Mouse (Mus musculus) hindbrain, postnatal 0 days (tissue): Measurements from ENCODE around the gene Gpc6. TPM values are rescaled to one million over a fixed set of nuclear protein-coding genes. Genes with fewer than 3 reads are reported as not detected.

Experiments used
- ATAC-seq: fragments of 200-750 bp; cut with Nextera tagmentation; 2 replicates; pipeline ENCODE4 v1.8.0; 2017; ENCODE audit warnings: mild to moderate bottlenecking, moderate TSS enrichment, moderate library complexity
- DNase-seq: peaks from one replicate; pipeline ENCODE4 v3.0.0-alpha.2; 2015; ENCODE audit warnings: low spot score
- H3K27ac ChIP-seq: fragments of 300-500 bp; sonication (generic); 2 replicates; pipeline ENCODE4 v1.5.1; 2014; ENCODE audit warnings: mild to moderate bottlenecking
- H3K27me3 ChIP-seq: fragments of 300-500 bp; sonication (generic); 2 replicates; pipeline ENCODE4 v1.6.1; 2014; ENCODE audit warnings: low read length, mixed read lengths; ENCODE audit not compliant: insufficient read depth
- H3K36me3 ChIP-seq: fragments of 300-500 bp; sonication (generic); 2 replicates; pipeline ENCODE4 v1.6.1; 2014; ENCODE audit warnings: low read length, mixed read lengths; ENCODE audit not compliant: insufficient read depth
- H3K4me1 ChIP-seq: fragments of 300-500 bp; sonication (generic); 2 replicates; pipeline ENCODE4 v1.6.1; 2014; ENCODE audit warnings: antibody characterized with exemption, low read length, mixed read lengths; ENCODE audit not compliant: insufficient read depth
- H3K4me2 ChIP-seq: fragments of 300-500 bp; sonication (generic); 2 replicates; pipeline ENCODE4 v1.6.1; 2014; ENCODE audit warnings: low read depth, mild to moderate bottlenecking, low read length, moderate library complexity, mixed read lengths
- H3K4me3 ChIP-seq: fragments of 300-500 bp; sonication (generic); 2 replicates; pipeline ENCODE4 v1.5.1; 2014; ENCODE audit warnings: low read length
- H3K9ac ChIP-seq: fragments of 300-500 bp; sonication (generic); replicated peaks from 2 replicates; pipeline ENCODE4 v1.6.1; 2014; ENCODE audit warnings: mild to moderate bottlenecking, low read length, moderate library complexity, mixed read lengths
- H3K9me3 ChIP-seq: fragments of 300-500 bp; sonication (generic); 2 replicates; pipeline ENCODE4 v1.6.1; 2016; ENCODE audit warnings: low read length, mixed read lengths
- CTCF ChIP-seq: IDR thresholded peaks from 2 replicates; pipeline ENCODE4 v1.5.1; 2016; ENCODE audit warnings: antibody characterized with exemption, control low read depth, low read depth
- WGBS: fragments of 180-500 bp; shearing (Covaris S2); extraction: QIAGEN DNeasy Blood & Tissue Kit; methylation state at CpG from one replicate; pipeline ENCODE4 v1.1.7; 2014; 5-methylcytosine and 5-hydroxymethylcytosine counted together
- polyA plus RNA-seq: library from polyadenylated mRNA; unstranded; fragments of >200 nt; fragmentation: Nextera tagmentation; extraction: Ambion mirVana; gene quantifications from 2 replicates; pipeline ENCODE4 v1.2.1, GENCODE M21; 2015
- total RNA-seq: library from RNA; depleted of rRNA; stranded (reverse); fragments of >200 nt; gene quantifications from 2 replicates; pipeline ENCODE4 v1.2.3, GENCODE M21; 2014

Gpc6 gene
- total and polyA plus RNA-seq, 2 experiments from 2014 or later = 17.9 to 28.5 TPM

DNA sequence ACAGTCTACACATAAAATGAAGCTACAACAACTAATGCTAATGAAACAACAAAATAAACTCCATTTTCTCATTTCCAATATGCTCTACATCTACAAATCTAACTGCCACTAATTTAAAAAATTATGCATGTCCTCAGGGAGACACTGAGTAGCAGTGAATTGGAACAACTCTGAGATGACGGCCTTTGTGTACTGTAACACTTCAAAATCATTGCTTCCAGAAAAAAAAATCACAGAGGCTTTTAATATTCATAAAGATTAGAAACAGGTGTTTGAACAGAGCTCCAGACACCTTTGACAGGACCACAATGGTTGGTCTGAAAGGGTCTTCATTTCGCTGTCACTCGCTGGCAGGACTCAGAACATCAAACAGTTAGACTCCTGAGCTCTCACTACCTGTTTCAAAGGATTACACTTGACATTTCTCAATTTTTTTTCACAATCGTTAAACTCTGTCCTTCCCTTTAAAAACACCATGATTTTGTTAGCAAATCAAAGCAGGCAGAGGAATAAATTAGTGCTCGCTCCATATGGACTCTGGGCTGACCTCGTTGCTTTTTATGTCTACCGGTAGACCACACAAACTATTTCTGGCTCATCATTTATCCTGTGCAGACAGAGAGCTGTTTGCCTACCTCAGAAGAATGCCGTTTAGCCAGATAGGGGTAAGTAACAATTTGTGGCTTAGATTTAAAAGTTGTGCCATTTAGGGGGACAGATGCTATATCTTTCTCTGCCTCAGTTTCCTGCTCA is 901.4 kb downstream of the Gpc6 start:
- Histone ChIP-seq H3K9ac (no peak overlapping the region), H3K4me2 (no peak overlapping the region), H3K9me3 (no peaks in the 10 kb centered on the region), H3K4me1 (no peaks in the 10 kb centered on the region), H3K27ac (no peak overlapping the region), H3K27me3 (no peaks in the 10 kb centered on the region), H3K4me3 (no peak overlapping the region), H3K36me3 (no peaks in the 10 kb centered on the region)
- DNase-seq = no peak
- TF ChIP-seq CTCF = no peak
- no peak for ATAC-seq
- WGBS = 67% methylated on average over 8 of the region's 8 CpGs

DNA sequence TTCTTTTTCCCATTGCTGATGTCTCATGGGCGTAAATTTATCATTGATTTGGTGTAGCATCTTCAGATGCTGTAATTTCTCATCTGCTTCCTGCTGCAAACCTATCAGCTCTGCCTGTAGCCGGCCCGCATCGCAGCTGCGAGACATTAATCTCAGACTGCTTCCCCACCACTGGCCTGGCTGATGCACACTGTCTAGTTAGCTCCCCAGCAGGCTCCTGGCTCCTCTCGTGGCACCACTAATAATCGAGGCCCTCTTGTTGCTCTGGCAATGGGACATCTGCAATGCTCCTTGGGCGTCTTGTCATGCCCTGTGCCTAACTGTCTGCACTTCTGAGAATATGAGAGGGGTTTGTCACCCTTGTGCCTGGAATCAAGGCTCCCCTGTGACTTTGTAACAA is 906.2 kb downstream of the Gpc6 start:
- Histone ChIP-seq H3K9ac (no peak overlapping the region), H3K27ac (no peak overlapping the region), H3K4me3 (no peak overlapping the region), H3K4me2 (no peak overlapping the region), H3K4me1 (no peaks in the 10 kb centered on the region), H3K36me3 (no peaks in the 10 kb centered on the region), H3K27me3 (no peaks in the 10 kb centered on the region), H3K9me3 (no peaks in the 10 kb centered on the region)
- 31% methylated on average over 8 of the region's 8 CpGs for WGBS
- TF ChIP-seq CTCF = no peak
- ATAC-seq (peak; percentile 63; the same call in 1 of the 2 replicates), DNase-seq (peak; percentile 37)

DNA sequence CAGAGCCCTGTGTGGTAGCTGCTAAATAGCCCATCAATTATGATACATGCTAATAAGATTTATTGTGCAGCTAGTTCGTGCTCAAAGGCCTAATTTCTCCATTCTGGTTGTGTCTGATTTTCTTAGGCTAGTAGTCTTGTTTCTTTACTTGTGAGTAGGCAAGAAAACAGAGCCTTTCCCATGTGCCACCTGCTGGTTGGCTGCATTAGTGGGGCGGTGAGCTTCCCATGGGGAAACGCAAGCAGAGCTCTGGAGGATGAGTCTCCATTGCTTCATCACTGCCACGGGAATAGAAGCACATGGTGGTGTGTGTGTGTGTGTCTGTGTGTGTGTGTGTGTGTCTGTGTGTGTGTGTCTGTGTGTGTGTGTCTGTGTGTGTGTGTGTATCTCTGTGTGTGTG is 906.6 kb downstream of the Gpc6 start:
- no peaks in the 10 kb centered on the region for H3K36me3 ChIP-seq
- H3K4me1 ChIP-seq = no peaks in the 10 kb centered on the region
- H3K9me3 ChIP-seq = no peaks in the 10 kb centered on the region
- 40% methylated on average over 4 of the region's 4 CpGs for WGBS
- H3K9ac ChIP-seq = no peak overlapping the region
- no peak overlapping the region for H3K4me2 ChIP-seq
- DNase-seq (peak; percentile 46), ATAC-seq (0 out of 2 replicates have a peak, but pooled peaks have one; percentile 29)
- no peak overlapping the region for H3K27ac ChIP-seq
- H3K27me3 ChIP-seq = no peaks in the 10 kb centered on the region
- no peak overlapping the region for H3K4me3 ChIP-seq
- peak; percentile 59 for TF ChIP-seq CTCF

DNA sequence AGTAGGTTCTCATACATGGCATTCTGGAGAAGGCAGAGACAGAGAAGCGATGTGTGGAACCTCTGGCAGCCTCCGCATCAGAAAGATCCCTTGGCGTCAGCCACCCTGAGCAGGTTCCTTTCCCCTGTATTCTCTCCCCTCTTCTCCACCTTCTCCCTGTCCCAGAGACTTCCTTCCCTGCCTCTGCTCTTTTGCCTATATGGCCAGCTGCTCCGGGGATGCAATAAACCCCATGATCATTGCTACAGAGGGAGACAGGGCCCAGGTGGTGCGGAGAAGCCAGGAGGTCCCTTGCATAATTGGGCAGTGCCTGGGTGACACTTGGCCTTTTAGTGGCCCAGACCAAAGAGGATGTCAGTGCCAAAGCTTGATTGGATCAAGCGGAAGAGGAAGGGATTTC is 910.4 kb downstream of the Gpc6 start:
- Histone ChIP-seq H3K4me3 (no peak overlapping the region), H3K9me3 (no peaks in the 10 kb centered on the region), H3K36me3 (no peaks in the 10 kb centered on the region), H3K27me3 (no peaks in the 10 kb centered on the region), H3K27ac (no peak overlapping the region), H3K9ac (no peak overlapping the region), H3K4me1 (no peaks in the 10 kb centered on the region), H3K4me2 (no peak overlapping the region)
- 87% methylated on average over 6 of the region's 6 CpGs for WGBS
- DNase-seq (no peak), ATAC-seq (no peak)
- no peak for TF ChIP-seq CTCF

DNA sequence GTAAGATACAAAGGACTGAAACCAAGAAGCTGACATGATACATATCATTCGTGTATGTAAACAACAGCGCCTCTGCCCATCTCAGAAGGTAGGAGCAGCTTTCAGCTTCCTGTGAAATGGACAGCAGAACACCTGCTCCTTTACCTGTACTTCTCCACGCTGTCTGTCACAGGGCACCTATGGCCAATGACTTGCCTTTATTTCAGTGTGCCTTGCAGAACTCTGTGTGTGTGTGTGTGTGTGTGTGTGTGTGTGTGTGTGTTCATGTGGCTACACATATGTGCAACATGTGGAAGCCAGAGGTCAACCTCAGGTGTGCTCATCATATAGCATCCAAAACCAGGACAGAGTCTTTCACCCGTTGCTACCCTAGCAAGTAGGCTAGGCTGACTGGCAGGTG is 911.9 kb downstream of the Gpc6 start:
- Histone ChIP-seq H3K36me3 (no peaks in the 10 kb centered on the region), H3K4me1 (no peaks in the 10 kb centered on the region), H3K27ac (no peak overlapping the region), H3K4me3 (no peak overlapping the region), H3K9ac (no peak overlapping the region), H3K9me3 (no peaks in the 10 kb centered on the region), H3K27me3 (no peaks in the 10 kb centered on the region), H3K4me2 (no peak overlapping the region)
- DNase-seq = no peak
- WGBS = 94% methylated on average over 4 of the region's 4 CpGs
- no peak for ATAC-seq
- TF ChIP-seq CTCF = no peak

DNA sequence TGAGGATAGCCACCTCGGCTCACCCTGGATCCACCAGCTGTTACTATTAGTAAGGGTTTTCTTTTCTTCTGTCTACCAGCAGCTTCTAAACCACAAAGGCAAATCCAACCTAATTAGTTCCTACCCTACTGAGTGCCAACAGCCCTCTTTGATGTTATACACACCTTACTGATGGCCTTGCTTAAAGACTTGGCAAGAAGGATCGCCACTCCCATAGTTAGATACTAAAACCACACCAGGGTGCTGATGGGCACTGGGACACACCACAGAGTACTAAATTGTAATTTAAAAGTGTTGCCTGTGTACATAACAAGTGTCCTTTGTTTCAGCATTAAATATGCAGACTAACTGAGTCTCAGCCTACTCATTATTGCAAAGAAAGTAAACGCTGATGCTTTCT is 912.6 kb downstream of the Gpc6 start:
- H3K27ac ChIP-seq = no peak overlapping the region
- DNase-seq (no peak), ATAC-seq (no peak)
- no peaks in the 10 kb centered on the region for H3K27me3 ChIP-seq
- no peaks in the 10 kb centered on the region for H3K36me3 ChIP-seq
- no peaks in the 10 kb centered on the region for H3K4me1 ChIP-seq
- no peak for TF ChIP-seq CTCF
- no peak overlapping the region for H3K4me2 ChIP-seq
- H3K9ac ChIP-seq = no peak overlapping the region
- WGBS = 38% methylated on average over 3 of the region's 3 CpGs
- H3K4me3 ChIP-seq = no peak overlapping the region
- no peaks in the 10 kb centered on the region for H3K9me3 ChIP-seq

DNA sequence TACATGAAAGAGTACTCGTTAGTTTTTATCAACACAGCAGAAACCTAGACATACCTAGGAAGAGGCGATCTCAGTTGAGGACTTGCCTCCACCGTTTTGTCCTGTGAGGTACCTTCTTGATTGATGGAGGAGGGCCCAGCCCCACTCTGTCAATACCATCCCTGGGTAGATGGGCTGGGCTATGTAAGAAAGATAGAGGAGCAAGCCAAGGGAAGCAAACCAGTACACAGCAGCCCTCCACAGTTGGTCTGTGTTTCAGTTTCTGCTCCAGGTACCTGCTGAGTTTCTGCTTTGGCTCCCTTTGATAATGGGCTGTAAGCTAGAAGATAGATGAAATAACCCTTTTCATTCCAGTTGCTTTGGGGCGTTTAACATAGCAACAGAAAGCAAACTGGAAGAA is 916.1 kb downstream of the Gpc6 start:
- H3K27me3 ChIP-seq = no peaks in the 10 kb centered on the region
- DNase-seq = no peak
- no peaks in the 10 kb centered on the region for H3K36me3 ChIP-seq
- no peak overlapping the region for H3K4me2 ChIP-seq
- no peak overlapping the region for H3K27ac ChIP-seq
- H3K9ac ChIP-seq = no peak overlapping the region
- no peak overlapping the region for H3K4me3 ChIP-seq
- TF ChIP-seq CTCF = no peak
- H3K9me3 ChIP-seq = no peaks in the 10 kb centered on the region
- no peak for ATAC-seq
- WGBS = 45% methylated on average over 4 of the region's 4 CpGs
- no peaks in the 10 kb centered on the region for H3K4me1 ChIP-seq
